Mouse (Mus musculus) spleen, embryonic (tissue): Measurements from ENCODE around the gene Gm11032.
"Not testable (repeated sequence)": the region's sequence is repeated elsewhere in the genome, so short reads cannot be mapped to it uniquely, and the experiment has no call there.

Experiments
- CTCF ChIA-PET: fragments of 350-600 bp; sonication (Branson Sonifier 250); formaldehyde crosslinking; loops from one replicate; lab custom pipeline; 2022; lab: Charles Lee

Gene Gm11032

DNA sequence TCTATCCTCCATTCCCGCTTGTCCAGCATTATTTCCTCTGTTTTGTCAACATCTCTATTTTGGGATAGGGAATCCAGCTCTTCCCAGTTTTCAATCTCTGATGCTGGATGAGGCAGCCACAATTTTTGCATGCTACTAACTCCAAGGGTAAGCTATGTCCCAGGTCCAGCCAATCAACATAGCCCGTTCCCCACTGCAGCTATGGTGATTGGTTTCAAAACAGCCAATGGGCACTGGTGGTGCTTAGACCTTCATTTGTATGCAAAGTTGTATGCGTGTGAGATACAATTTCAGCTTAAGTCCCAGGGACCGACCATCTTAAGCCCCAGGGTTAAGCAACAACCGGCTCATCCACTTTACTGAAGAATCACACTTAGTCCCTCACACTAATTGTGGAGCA lies 3.1 kb downstream of the Gm11032 start:
- CTCF ChIA-PET: no interaction called here

DNA sequence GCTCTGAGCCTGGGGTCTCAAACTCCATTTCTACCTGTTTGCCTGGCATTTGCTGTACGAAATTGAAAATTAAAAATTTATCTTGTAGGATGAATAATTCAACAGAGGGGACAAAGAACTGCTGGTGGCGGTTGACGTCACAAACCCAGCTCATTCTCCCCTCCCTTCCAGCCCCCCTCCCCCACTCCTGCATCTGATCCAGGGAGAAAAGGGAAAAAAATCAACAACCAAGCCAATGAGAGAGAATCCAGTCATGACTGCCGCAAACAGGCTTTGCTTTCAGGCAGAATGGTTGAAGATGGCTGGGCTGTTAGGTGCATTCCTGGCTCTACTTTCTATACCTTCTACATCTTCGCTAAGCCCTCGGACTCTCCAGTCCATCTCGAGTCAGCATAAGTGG lies 6.1 kb downstream of the Gm11032 start:
- CTCF ChIA-PET: no interaction called here

- CTCF ChIA-PET: no interaction called here
Observed at GRCm38 (mm10) chr11:4627636-4628035, 7.8 kb downstream of the Gm11032 start.

GRCm38 (mm10) chr11:4629861-4630280 lies 10.0 kb downstream of the Gm11032 start:
- CTCF ChIA-PET: no interaction called here

DNA sequence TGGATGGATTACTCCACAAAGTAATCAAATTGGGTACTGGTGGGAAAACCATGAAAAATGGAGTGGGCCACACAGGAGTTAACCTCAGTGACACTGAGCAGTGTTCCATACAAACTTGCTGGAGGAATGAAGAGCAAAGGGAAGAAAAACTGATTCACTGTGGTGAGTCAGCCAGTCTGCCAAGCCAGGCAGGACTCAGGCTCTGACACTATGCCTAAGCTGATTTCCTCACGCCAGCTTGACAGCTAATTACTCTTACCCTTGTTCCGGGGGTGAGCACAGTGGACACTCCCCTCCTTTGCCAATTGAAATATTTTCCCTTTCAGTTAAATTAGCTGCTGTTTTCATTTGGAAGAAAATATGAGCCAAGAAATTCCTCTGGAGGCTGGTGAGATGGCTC lies 13.6 kb downstream of the Gm11032 start:
- CTCF ChIA-PET: interaction anchor here (0.6 kb wide), 1 partner anchor 148 kb away, joined by 3 read pairs; no protein-coding TSS in a partner anchor

- CTCF ChIA-PET: interaction anchor here (0.5 kb wide), 1 partner anchor 44 kb away, joined by 3 read pairs; no protein-coding TSS in a partner anchor
Observed at GRCm38 (mm10) chr11:4634395-4634794, 14.5 kb downstream of the Gm11032 start.

DNA sequence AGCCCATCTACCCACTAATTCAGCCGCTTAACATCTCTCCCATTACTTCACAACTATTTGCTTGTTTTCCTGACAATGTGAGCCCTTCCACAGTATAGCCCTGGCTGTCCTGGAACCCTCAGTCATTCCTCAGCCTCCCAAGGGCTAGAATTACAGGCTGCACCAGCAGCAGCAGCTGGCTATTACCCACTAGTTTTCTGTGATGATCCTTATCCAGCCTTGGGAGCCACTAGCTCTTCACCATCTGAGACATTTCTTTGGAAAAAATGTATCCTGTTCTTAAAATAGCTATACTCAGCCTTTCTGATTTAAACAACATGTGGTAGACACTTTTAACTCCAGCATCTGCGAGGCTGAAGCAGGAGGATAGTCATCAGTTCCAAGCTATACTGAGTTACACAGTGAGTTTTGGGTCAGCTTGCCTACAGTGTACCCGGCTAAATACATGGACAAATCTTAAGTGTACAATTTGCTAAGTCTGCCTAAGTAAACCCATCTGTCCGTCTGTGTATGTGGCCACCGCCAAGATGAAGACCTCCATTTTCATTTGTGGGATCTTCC lies 17.0 kb downstream of the Gm11032 start:
- CTCF ChIA-PET: no interaction called here

DNA sequence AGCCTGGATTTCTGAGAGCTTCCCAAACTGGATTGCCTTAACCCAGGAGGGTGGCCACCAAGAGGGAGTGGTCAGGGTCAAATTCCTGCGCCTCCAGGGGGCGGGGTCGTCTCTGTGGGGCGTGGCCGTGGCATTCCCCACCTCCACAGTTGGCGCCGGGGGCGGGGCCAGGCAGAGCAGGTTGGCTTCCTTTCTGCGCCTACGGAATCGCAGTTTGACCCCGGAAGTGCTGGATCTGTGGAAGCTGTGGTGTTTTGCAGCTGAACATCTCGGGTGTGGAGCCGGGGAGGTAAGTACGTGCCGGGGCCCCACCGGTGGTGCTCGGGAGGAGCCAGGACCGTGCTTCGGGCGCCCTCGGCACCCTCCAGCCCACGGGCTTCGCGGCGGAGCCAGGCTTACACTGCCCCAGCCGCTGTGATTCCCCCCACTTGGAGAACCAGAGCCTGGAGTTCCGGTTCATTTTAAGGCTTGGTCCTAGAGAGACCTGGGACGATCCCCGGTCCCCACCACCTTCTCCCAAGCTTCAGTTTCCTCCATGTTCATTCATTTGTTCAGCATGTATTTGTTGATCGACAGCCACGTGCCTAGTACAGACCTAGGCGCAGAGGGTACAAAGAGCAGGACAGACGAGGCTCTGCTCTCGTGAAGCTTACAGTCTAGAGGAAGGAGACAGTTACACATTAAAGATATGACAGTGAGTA lies 17.8 kb downstream of the Gm11032 start, which contains the start of gene Ascc2:
Gene Ascc2, plus strand, starts transcription at position 214 of the 701 bp plus-strand sequence.
- CTCF ChIA-PET: interaction anchor here (0.6 kb wide), 1 partner anchor 93 kb away, joined by 12 read pairs; no protein-coding TSS in a partner anchor

DNA sequence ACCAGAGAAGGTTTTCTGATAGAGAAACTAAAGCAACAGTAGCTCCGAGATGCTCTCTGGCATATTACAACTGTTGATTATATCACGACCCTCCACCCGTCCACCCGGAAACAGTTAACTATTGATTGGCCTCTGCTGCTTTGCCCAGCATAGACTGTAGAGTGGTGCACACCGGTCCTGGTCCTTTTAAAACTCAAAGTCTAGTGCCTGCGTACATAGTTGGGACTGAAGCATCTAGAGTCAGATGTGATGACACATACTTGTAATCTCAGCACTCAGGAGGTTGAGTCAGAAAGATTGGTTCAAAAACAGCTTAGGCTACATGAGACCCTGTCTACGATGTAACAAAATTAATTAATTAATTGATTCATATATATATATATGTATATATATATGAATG lies 18.4 kb downstream of the Gm11032 start:
- CTCF ChIA-PET: interaction anchor here (0.6 kb wide), 1 partner anchor 94 kb away, joined by 12 read pairs; no protein-coding TSS in a partner anchor

DNA sequence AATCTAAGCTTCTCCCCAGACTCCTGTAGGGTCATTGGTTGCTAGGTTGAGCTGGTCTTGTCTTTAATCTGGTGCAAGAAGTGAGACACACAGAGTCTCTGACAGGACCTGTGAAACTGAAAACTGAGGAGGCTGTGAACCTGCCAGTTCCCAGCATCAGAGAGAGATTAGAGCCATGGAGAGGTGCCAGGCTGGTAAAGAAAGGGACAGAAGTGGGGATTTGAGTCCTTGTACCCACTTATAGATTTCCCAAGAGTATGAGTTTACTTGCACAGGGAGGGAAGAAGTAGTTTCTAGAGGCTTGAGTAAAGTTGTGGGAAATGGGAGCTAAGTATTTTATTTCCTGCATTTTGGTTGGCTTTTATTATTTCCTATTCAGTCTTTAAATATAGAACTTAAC lies 21.3 kb downstream of the Gm11032 start:
- CTCF ChIA-PET: no interaction called here

DNA sequence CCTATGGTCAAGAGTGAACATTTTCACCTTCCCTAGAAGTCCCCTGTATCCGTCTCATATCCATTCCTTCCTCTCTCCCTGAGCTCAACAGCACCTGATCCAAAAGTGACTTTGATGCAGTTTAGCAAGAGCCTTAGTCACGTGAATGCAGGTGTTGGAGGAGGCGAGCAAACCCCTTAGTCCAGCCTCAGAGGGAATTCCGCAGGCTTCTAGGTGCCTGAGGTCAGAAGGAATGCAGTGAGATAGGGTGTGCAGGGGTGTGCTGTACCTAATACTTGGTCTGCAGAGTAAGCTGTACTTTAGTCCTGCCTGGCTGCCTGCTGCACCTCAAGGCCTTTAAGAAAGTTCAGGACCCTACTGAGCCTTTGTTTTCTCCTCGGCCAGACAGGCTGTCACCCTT lies 23.9 kb downstream of the Gm11032 start:
- CTCF ChIA-PET: no interaction called here

DNA sequence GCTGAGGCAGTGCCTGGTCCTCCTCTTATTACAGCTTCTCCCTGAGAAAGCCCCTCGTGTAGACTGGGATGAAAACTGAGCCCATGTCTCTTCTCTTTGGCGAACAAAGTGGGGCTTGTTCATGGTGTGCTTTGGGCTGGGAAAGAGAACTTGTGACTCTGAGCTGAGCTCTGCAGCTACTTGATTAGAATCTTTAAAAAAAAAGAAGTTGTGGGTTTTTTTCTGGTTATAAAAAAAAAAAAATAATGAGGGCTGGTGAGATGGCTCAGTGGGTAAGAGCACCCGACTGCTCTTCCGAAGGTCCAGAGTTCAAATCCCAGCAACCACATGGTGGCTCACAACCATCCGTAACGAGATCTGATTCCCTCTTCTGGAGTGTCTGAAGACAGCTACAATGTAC lies 25.3 kb downstream of the Gm11032 start:
- CTCF ChIA-PET: not testable (repeated sequence)

DNA sequence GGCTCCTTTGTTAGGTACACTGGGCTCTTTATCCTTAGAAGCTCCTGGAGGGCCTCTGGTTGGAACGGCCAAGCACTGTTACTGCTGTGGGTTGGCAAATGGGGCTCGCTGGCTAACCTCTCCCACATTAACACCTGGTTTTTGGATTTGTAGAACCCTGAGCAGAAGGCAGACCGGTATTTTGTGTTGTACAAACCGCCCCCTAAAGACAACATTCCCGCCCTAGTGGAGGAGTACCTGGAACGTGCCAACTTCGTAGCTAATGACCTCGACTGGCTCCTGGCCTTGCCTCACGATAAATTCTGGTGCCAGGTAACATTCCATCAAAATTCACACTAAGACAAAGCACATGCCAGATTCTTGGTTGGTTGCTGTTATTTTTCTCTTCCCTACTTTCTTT lies 26.5 kb downstream of the Gm11032 start:
- CTCF ChIA-PET: no interaction called here

- CTCF ChIA-PET: no interaction called here
Observed at GRCm38 (mm10) chr11:4659818-4660217, 40.0 kb downstream of the Gm11032 start.

DNA sequence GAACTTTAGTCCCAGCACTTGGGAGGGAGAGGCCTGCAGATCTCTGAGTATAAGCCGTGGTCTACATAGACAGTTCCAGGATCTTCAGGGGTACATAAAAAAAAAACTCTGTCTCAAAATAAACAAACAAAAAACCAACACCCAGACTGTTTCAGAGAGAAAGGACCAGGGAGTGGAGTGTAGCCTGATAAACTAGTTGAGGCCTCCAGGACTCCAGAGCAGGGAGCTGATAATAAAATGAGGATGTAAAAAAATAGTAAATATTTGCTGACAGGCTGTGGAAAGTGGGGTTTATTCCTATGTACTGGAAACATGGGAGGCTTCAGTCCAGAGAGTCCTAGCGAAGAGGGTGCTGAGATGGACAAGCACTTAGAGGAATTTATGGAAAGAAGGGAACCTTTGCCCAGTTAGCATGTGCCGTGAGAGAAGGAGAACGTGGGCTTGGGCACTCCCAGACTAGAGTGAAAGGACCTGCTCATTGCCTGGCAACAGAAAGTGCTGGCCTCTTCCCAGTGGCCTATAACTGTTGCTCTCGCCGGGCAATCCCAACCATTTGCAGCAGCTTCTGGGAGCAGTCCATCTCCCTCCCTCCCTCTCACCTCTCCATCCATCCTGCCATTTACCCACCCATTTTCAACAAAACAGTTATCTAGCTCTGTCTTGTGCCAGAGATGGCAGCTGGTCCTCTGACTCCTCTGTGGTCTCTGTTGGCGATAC lies 40.6 kb downstream of the Gm11032 start:
- CTCF ChIA-PET: interaction anchor here (0.6 kb wide), 1 partner anchor 134 kb away, joined by 3 read pairs; no protein-coding TSS in a partner anchor

DNA sequence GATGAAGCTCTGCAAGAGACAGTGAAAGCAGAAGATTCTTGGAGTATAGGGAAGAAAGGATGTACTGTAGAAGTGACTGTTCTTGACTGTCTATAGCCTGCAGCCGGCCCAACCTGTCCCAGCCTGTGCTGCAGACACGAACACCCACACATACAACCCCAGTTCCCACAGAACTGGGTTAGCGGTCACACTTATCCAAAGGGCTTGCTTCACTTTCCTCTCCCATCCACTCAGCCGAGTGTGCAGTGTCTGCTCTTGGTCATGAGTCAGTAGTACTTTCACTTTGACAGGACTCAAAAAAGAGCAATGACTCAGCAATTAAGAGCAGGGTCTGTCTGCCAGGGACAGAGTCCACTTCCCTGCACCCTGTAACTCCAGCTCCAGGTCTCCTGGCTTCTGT lies 41.5 kb downstream of the Gm11032 start:
- CTCF ChIA-PET: interaction anchor here (0.6 kb wide), 1 partner anchor 135 kb away, joined by 3 read pairs; no protein-coding TSS in a partner anchor

DNA sequence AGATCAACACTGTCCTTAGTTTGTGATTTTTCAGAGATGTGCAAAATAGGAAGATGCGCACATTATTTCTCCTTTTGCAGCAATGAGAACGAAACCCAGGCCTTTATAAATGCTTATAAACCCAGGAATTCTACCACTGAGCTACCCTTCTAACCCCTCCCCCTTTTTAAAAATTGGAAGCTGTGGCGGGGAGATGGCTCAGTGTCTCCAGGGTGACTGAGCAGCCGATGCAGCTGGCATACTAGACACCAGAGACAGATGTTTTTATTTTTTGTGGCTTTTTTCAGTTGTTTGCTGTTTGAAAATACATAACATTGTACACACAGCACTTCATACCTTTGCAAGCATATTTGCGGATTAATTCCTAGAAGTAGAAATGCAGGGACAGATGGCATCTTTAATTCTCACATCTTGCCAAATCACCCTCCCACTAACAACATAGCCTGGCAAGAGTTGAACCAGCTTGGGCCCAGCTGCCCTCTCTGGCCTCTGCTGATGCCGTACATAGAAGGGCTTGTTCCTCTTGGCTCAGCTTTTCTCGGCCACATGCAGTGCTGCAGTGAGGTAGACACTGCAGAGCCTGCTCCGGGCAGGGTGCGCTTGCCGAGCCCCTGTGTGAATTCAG lies 42.1 kb downstream of the Gm11032 start:
- CTCF ChIA-PET: no interaction called here

DNA sequence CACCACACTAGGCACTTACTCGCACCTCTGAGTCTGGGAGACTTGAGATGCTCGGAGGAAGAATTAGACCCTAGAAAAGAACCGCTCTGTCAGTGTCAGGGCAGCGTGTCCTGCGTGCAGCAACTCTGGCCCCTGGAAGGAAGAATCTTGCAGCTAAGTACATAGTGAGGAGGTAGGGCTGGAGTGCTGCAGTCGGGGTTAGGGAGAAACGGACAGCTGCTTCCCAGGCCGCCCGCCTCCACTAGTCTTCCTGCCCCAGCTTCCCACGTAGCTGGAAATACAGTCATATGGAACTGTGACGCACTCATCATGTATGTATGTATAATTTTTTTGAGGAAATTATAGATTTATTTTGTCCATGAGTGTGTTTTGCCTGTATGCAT lies 42.6 kb downstream of the Gm11032 start:
- CTCF ChIA-PET: no interaction called here
